Mouse (Mus musculus) adrenal gland, adult 2 months (tissue): ENCODE measurements at regions not wholly inside any gene's neighbourhood (a gene's known extent, or its start where the extent isn't known, plus 50 kb on each side); places are given as distances from the start of the nearest gene placed in this dataset.

Experiments
- DNase-seq: peaks from one replicate; pipeline ENCODE4 v3.0.0; 2021

GRCm38 (mm10) chr10:25118674-25119670, 188.7 kb downstream of the Akap7 start:
- DNase-seq: no peak

DNA sequence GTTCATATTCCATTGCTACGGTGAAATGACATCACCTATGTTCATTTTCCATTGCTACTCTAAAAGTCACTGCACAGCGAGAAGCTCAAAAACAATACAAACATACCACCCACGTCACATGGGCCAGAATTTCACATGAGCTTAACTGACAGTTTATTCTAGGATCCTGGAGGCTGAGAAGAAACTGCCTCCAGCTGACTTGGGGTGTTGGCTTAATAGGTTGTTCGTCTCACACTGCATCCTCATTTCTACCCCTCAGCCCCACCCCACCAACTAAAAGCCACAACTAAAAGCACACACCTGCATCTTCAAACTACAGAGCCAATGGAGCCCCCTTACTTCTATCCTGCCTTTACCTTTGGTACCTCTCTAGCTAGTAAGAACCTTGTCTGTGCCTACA, 187.0 kb upstream of the Arg1 start:
- no peak for DNase-seq

GRCm38 (mm10) chr10:25112449-25113171, 185.3 kb upstream of the Arg1 start:
- DNase-seq: no peak

DNA sequence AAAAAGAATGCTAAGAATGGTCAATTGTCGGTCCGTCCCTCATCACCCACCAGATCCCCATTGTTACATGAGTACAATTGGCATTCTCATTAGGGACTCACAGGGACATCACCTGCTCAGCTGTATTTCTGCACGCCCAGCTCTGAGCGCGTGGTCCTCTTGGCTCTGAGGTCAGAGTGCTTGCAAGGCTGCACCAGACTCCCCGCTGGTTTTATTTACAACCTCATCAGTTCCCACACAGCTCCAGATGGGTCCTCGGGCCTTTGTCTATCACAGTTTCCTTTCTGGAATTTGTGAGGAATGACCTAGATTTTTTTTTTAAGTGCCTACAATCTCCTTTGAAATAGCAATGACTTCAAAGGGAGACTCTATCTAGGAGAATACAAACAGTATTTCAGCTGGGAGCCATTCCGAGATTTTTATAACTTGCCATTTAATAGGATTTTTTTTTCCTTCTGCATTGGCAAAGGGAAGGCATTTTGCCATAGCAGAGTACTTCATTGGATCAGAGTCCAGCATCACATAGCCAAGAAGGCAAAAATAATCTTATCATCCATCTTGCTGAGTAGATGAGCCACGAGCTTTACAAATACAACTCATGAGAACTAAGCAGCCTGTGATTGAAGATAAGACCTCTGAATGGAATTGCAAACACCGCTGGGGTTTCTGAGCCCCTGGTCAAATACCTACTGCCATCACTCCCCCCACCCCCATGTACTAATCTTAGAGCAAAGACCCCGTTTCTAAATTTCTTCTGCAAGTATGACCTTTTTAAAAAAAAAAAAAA, 184.5 kb upstream of the Arg1 start:
- peak; percentile 19 for DNase-seq

DNA sequence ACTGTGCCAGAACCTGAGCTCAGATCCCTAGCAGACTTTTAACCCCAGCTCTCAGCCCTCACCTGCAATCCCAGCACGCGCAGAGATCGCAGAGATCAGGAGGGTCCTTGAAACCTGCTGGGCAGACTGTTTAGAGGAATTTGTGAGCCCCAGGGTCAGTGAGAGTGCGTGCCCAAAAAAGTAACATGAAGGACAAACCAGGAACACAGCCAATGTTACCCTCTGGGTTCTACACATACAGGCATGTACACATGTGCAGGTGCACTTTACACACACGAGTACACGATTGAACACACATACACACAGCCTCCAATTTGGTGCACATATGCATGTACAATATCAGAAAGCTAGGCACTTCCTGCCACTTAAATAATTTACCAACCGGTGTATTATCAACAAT, 183.9 kb upstream of the Arg1 start:
- peak; percentile 15 for DNase-seq

GRCm38 (mm10) chr10:25098070-25098469, 170.8 kb upstream of the Arg1 start:
- no peak for DNase-seq

DNA sequence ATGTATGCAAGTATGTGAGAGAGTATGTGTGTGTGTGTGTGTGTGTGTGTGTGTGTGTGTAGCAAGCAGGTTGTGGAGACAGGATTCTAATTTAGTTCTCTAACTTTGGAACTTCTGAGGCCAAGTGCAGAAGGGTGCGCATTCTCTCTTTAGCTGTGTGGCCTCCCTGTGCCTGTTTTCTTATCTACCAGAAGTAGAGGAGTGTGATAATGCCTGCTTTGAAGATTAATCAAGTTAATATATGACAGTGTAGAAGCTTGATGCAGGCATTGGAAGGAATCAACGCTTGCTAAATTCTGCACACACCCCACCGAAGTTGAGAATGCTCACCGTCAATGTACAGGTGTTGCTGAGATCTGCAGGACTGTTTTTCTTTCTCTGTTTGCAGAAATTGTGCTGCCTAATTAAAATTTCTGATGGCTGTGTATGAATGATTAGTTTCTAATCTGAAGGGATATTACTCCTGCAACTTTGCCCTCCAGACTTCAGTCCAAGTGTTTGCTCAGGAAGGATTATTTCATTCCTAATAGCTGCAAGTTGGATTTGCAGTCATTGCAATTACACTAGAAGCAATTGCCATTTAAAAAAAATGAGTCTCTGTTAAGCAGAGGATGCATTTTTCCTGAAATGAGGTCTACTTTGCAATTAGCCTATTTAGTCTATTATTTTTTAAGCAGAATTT, 162.6 kb upstream of the Arg1 start:
- no peak for DNase-seq

- no peak for DNase-seq
These were observed 159.5 kb upstream of the Arg1 start for GRCm38 (mm10) chr10:25086745-25087144.

DNA sequence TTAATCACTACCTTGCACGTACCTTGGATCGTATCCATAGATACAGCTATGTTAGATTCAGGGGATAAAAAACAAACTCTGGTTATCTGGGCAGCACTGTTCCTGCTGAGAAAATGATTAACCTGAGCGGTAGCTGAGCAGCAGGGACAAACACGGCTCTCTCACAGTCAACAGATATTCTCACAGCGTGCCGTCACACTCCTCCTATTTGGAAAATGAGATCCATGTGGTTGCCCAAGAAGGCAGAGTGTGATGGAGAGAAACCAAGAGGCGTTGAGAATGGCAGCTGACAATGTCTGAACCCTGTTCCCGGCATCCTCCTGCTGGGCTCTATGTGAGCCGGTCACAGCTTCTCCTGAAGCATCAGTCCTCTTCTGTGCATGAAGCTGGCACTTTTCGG, 155.6 kb upstream of the Arg1 start:
- no peak for DNase-seq

DNA sequence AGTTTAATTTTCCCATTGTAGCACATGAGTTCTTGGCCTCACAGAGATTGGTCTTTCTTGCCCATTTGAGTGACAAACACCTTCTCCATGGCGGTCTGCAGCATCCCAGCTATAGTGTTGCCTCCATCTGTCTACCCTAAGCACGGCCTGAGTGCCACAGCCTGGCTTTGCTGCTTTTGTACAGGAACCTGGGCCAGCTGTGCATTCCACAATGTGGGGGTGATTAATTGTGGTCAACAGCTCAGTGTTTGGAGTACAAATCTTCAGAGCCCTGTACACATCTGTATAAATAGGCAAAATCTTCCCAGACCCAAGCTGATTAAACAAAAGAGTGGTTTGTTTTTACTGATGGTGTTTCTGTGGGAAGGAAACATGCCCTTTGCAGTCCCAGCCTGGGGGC, 145.3 kb upstream of the Arg1 start:
- DNase-seq: no peak

DNA sequence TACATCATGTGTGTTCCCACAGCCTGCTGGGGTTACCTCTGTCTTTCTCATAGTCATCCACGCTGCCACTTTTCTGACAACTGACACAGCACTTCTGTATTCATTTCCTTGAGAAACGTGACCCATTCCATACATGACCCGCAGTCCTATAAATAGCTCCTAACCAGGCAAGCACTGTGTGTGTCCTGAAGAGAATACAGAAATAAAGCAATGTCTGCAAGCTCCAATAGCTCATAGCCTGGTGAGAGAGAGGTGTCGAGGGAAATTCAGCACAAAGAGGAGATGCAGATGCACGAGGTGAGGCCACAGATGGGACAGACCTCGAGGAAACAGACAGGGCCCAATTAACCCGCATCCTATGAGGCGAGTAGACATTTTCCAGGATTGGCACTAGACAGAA, 141.0 kb upstream of the Arg1 start:
- no peak for DNase-seq

- DNase-seq: peak; percentile 67
These were observed 137.5 kb upstream of the Arg1 start for GRCm38 (mm10) chr10:25064701-25065362.

- DNase-seq: no peak
These were observed 134.2 kb upstream of the Arg1 start for GRCm38 (mm10) chr10:25061402-25062055.

DNA sequence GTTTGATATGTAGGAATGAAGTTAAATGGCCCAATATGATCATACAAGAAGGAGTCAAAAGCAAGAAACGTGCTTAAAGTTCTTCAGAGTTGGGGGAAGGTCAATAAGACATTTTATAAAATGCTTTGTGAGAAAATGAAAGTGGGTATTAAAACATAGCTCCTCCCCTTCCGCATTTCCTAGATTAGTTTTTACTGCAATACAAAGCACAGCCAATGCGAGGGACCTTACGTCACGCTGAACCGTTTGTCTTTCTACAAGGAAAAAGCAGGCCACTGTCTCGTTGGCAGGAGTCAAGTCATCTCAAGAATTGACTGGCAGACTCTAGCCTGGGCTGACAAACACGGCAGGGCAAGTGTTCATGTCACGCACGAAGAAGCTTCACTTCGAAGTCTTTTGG, 131.4 kb upstream of the Arg1 start:
- no peak for DNase-seq

DNA sequence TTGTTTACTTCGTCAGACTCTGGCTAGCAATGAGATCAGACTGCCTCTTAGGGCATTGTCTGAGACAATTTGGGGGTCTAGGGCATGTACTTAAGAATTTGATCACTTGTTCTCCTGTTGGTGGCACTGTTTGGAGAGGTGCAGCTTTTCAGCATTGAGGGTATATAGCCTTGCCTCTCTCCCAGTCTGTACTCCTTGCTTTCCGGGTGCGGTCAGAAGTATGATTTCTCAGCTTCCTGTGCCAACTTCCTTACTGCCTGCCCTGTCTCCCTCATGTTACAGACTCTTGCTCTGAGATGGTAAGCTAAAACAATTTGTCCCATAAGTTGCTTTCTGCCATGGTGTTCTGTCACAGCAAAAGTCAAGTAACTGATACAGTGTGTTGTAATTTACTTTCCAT, 124.7 kb upstream of the Arg1 start:
- no peak for DNase-seq

DNA sequence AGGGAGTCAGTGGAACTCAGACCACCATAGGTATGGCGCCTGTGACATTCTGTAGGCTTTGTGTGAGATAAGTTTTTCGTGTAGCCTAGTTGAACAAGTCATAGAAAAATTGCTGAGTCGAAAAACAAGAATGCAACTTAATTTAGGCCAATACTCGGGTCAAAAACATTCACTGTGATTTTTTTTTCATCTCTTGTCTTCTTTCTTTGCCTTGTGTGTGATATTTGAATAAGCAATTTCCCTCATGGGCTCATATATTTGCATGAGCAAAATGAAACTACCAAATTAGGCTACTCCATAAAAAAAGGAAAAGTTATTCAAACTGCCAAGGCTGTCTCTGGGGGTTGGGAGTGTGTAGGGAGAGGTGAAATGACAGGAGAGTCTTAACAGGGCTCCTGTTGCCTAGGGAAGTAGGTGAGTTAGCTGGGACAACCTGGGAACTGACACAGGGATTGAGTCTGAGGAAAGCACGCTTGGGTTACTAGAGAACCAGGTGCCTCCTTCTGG, 124.1 kb upstream of the Arg1 start:
- DNase-seq: no peak

GRCm38 (mm10) chr10:25041221-25041620, 113.9 kb upstream of the Arg1 start:
- DNase-seq: no peak

DNA sequence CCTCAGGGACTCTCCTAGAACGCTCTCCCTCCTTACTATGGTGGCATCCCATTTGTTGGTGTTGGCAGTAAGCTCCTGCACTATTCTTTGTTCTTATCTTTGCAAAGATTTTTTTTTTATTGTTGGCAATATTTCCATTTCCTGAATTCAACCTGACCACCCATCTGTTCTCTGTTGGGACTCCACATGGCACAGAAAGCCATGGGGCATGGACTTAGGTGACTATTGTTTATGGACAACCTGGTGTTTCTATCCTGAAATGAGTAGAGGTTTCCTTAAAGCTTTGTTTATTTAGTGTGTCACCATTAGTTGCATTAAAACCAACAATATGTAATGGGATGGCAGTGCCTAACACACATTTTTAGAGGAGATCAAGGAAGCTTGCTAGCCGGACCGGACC, 112.6 kb upstream of the Arg1 start:
- no peak for DNase-seq

GRCm38 (mm10) chr10:25036928-25037327, 109.6 kb upstream of the Arg1 start:
- no peak for DNase-seq

- DNase-seq: no peak
These were observed 108.1 kb upstream of the Arg1 start for GRCm38 (mm10) chr10:25035363-25035762.

GRCm38 (mm10) chr10:25032625-25033024, 105.3 kb upstream of the Arg1 start:
- DNase-seq: no peak
